Mouse (Mus musculus): Measurements from ENCODE around the gene Nup54.
A peak's percentile ranks its signal among the peaks of the same experiment; 100 is the strongest.

Nup54 gene

DNA sequence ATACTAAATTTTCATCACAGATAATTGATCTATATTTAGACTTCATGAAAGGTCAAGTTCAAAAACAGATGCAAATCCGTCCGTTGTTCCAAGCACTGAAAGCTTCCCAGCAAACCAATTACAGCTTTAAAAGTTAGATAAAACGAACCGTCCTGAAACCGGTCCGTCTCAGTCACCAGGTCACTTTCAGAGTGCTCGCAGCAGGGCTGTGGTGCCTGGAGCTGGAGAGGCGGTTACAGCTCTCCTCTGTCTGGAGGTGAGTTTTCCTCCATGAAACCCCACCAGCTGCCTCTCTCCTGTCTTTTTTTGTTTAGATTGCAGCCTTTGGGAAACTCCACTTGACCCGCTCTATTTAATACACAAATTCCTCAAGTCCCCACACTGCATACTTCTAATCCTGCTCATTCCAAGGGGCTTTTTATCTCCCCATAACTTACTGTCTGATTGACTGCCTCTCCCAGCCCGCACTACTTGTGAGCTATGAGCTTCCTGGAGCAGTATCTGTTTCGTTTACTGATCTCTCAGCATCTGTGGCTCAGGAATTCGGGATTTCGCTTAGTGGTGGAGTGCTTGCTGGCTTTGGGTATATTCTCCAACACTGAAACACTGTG is 58.1 kb downstream of the Nup54 start:
- DNase-seq (ENCODE audit: low read depth): no peak

DNA sequence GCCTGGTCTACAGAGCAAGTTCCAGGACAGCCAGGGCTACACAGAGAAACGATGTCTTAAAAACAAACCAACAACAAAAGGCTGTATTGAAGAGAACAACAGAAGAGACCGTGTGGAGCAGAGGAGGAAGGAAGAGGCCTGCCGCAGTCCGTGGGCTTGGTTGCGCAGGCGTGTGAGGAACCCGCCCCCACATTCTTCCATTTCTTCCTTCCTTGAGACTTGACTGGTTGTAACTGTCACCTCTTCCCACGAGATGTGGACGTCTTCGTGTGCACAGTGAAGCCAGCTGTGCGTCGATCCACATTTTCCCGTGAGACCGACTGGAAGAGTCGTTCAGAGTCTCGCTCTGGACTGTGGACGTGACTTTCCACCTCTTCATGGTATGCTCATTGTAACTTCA is 59.7 kb downstream of the Nup54 start:
- no peak for DNase-seq (ENCODE audit: low read depth)

DNA sequence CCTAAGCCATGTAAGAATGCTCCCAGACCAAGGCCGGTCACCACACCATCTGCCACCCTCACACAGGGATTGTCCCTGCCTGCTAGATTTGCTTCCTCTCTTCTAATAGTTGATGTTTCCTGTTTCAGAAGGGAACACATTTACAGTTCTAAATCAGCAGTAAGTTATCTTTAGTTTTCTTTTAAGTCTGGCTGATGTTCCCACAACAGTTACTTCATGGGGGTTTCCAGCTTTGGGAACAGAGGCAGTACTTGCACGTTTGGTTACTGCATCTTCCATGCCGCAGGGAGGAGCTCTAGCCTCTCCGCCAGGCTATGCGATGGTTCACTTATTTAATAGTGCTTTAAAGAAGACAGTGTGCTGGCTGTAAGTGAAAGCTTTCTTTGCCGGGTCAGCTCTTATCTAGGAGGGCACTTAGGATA is 60.3 kb downstream of the Nup54 start:
- no peak for DNase-seq (ENCODE audit: low read depth)

DNA sequence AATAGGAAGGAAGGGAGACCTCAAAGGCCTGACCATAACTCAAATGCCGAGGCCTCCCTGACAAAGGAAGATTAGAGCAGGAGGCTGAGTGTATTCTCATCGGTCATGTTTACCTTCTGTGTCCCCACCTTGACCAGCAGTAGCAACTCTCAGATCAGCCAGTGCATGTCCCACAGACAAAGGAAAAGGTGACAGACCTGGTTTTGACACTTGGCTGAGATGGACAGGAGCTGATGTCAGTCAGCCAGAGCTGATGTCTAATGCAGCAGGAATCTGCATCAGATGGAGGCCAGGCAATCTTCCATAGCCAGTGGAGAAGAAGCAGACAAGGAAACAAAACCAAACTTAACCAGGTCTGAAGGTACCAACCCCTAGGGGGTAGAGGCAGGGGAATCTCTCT is 62.4 kb downstream of the Nup54 start:
- DNase-seq (ENCODE audit: low read depth): peak; percentile 31

DNA sequence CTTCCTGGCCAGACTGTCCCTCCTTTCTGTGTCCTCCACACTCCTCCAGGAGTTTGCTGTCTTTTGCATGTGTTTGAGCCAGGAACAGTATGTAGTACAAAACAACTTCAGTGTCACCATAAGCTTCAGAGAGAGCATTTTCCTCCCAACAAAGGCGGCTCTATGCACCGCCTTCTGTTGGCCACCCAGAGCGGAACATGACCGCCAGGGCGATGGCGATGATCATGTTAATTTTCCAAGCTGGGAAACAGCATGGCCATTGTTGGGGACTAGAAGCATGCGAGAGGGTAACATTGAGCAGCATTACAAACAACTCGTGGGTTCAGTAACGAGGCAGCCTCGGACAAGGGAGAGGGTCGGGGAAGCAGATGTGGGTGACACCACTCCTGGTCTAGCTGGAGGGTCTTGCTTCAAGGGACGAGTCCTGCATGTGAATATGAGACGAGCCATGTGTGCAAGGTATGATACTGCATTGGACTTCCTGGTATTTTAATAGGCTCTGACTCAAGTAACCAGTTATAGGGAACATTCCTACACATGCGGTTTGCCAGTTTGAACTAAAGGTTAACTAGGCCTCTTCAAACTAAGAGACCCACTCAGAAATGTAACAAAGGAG is 63.5 kb downstream of the Nup54 start:
- DNase-seq (ENCODE audit: low read depth): no peak

DNA sequence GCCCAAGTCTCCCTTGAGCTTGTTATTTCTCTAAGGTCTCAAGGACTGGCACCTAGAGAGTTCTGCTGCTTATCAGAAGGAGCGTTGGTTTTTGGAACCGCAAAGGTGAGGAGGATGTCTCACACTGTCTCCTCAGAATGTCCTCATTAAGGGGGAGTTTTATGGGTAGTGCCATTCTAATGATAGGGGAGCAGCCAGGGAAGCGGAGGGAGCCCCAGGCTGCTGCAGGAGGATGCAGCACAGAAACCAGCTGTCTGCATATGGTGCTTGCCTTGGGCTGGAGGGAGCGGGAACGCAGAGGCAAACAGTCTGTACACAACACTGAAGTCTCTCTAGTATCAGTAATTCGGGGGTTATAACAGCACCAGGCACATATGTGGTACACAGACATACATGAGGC is 64.1 kb downstream of the Nup54 start:
- no peak for DNase-seq (ENCODE audit: low read depth)

DNA sequence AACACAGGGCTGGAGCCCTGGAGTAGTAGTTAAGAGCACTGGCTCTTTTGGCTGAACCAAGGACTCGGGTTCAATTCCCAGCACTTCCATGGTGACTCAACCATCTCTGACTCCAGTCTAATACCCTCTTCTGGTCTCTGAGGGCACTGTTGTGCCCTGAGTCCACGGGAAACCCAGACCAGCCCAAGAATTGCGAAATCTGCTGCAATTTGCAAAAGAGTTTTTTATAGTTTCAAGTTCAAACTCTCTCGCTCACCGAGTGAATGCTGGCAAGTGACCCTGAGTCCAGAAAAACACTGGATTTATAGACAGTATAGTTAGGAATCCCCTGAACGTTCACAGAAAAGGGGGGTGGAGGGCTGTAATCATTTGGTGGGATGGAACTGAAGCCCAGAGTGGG is 64.6 kb downstream of the Nup54 start:
- peak; percentile 63 for DNase-seq (ENCODE audit: low read depth)

DNA sequence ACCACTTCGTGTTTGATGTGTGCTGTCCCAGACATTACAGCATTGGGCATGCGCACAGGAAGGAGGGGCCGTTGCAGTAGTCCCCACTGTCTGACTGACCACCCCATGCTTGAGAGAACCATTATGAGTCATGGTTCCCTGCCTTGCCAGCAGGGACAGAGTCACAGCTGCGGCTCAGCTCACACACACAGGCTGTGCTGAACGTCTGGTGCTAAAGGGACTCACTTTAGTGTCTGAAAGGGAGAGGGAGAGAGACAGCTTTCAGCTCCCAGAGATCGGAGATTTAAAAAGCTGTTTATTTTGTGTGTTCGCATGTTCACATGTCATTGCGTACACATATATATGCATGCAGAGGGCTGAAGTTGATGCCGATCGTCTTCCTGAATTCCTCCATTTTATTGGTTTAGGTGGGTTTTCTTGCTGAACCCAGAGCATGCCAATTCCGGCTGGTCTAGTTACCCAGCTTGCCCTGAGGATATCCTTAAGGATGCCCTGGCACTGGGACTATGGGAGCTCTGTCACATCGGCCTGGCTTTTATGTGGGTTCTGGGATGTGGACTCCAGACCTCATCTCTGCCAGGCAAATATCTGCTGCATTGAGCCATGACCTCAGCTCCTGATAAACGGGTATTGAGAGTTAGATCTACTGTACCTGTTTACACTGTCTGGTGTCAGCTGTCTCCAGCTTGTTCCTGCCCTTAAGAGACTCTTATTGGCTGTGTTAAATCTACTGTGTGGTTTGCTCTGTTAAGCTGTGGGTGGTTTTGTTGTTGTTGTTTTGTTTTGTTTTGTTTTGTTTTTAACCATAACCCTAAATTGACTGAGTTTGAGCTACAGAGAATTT is 65.6 kb downstream of the Nup54 start:
- peak; percentile 46 for DNase-seq (ENCODE audit: low read depth)

DNA sequence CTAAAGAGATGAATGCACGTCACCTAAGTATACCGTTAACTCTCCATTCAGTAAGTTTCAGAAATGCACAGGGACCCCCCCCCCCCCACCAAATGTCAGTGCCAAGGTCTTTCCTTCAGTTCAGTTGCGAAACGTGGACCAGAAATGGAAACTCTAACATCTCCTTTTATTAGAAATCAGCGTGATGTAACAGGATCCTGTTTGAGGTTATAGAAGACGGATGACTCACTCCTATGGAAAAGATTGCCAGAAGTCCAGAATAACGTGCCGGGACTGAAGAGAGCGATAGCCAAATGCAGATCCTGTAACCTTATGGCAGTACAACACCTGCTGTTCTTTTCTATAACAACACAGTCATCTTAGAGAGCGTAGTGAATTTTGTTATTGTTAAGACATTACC is 66.6 kb downstream of the Nup54 start:
- DNase-seq (ENCODE audit: low read depth): peak; percentile 89

DNA sequence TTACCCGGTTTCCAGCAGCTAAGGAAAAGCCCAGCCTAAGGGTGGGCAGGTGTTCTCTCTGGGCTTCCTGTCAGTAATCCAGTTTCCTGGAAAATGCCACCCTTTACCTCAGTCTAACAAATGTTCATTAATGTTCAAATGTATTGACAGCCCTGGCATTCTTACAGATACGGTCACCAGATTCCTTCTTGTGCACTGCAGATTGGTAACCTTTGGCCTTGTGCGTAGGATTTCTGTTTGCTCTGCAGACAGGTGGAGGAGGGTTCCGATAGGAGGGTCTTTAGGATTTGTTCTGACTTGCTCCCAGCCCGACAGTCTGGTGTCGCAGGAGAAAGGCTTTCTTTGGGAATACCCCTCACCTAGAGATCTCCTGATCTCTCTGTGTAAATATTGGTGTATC is 68.5 kb downstream of the Nup54 start:
- no peak for DNase-seq (ENCODE audit: low read depth)

All from NIH3T3 (cell line).